Mouse (Mus musculus) limb, embryonic 13.5 days (tissue): Measurements from ENCODE around the gene Lipe. TPM values are rescaled to one million over a fixed set of nuclear protein-coding genes. Genes with fewer than 3 reads are reported as not detected.

Source experiments
- ATAC-seq: fragments of 200-750 bp; cut with Nextera tagmentation; 2 replicates; pipeline ENCODE4 v1.8.0; 2017; ENCODE audit warnings: low read depth, moderate number of reproducible peaks, moderate TSS enrichment; ENCODE audit not compliant: low FRiP score
- H3K27ac ChIP-seq: fragments of 300-500 bp; sonication (generic); 2 replicates; pipeline ENCODE4 v1.5.1; 2015; ENCODE audit warnings: inconsistent platforms, mild to moderate bottlenecking, moderate library complexity
- H3K27me3 ChIP-seq: fragments of 300-500 bp; sonication (generic); 2 replicates; pipeline ENCODE4 v1.6.1; 2015; ENCODE audit warnings: mild to moderate bottlenecking, inconsistent platforms
- H3K36me3 ChIP-seq: fragments of 300-500 bp; sonication (generic); 2 replicates; pipeline ENCODE4 v1.6.1; 2015; ENCODE audit warnings: inconsistent platforms, mild to moderate bottlenecking, moderate library complexity
- H3K4me1 ChIP-seq: fragments of 300-500 bp; sonication (generic); 2 replicates; pipeline ENCODE4 v1.6.1; 2015; ENCODE audit warnings: inconsistent platforms
- H3K4me2 ChIP-seq: fragments of 300-500 bp; sonication (generic); replicated peaks from 2 replicates; pipeline ENCODE4 v1.6.1; 2015; ENCODE audit warnings: inconsistent platforms, mild to moderate bottlenecking, moderate library complexity
- H3K4me3 ChIP-seq: fragments of 300-500 bp; sonication (generic); 2 replicates; pipeline ENCODE4 v1.5.1; 2015; ENCODE audit warnings: moderate library complexity, mild to moderate bottlenecking, inconsistent platforms
- H3K9ac ChIP-seq: fragments of 300-500 bp; sonication (generic); 2 replicates; pipeline ENCODE4 v1.6.1; 2015; ENCODE audit warnings: mild to moderate bottlenecking, inconsistent platforms
- H3K9me3 ChIP-seq: fragments of 300-500 bp; sonication (generic); 2 replicates; pipeline ENCODE4 v1.6.1; 2016; ENCODE audit warnings: inconsistent platforms
- WGBS: fragments of 180-500 bp; shearing (Covaris S2); methylation state at CpG from one replicate; pipeline ENCODE4 v1.1.7; 2015; 5-methylcytosine and 5-hydroxymethylcytosine counted together
- polyA plus RNA-seq: library from polyadenylated mRNA; unstranded; fragments of >200 nt; fragmentation: Nextera tagmentation; extraction: Ambion mirVana; gene quantifications from 2 replicates; pipeline ENCODE4 v1.2.1, GENCODE M21; 2015

The Lipe gene
- polyA plus RNA-seq = 11.5 and 11.8 TPM in 2 replicates

- Histone ChIP-seq H3K36me3 (no peaks in the 10 kb centered on the region), H3K27ac (no peak within 1 kb of the TSS), H3K9ac (no peak within 1 kb of the TSS), H3K4me2 (no peak within 1 kb of the TSS), H3K27me3 (no peaks in the 10 kb centered on the region), H3K4me1 (peaks cover 44% of the 10 kb centered on the region), H3K9me3 (no peaks in the 10 kb centered on the region), H3K4me3 (no peak within 1 kb of the TSS)
- ATAC-seq = no peak
- WGBS = 86% methylated on average over 1 of the region's 1 CpGs
Measured at GRCm38 (mm10) chr7:25398610-25399009, at the start of gene Lipe. TSS of gene Lipe (minus strand) at chr7:25398710.

- no peak for ATAC-seq
- Histone ChIP-seq H3K4me1 (no peaks in the 10 kb centered on the region), H3K4me2 (no peak overlapping the region), H3K9me3 (no peaks in the 10 kb centered on the region), H3K9ac (no peak overlapping the region), H3K27ac (no peak overlapping the region), H3K4me3 (no peak overlapping the region), H3K27me3 (no peaks in the 10 kb centered on the region), H3K36me3 (no peaks in the 10 kb centered on the region)
- 86% methylated on average over 6 of the region's 6 CpGs for WGBS
Measured at GRCm38 (mm10) chr7:25440816-25441153, 42.3 kb upstream of the Lipe start.

GRCm38 (mm10) chr7:25439978-25440815 is 41.7 kb upstream of the Lipe start:
- Histone ChIP-seq H3K4me2 (no peak overlapping the region), H3K27me3 (no peaks in the 10 kb centered on the region), H3K36me3 (no peaks in the 10 kb centered on the region), H3K9me3 (no peaks in the 10 kb centered on the region), H3K4me3 (no peak overlapping the region), H3K9ac (no peak overlapping the region), H3K4me1 (peaks cover 3% of the 10 kb centered on the region; the same call in 1 of the 2 replicates), H3K27ac (no peak overlapping the region)
- WGBS = 84% methylated on average over 9 of the region's 9 CpGs
- ATAC-seq = no peak

GRCm38 (mm10) chr7:25439124-25439822 is 40.8 kb upstream of the Lipe start:
- H3K4me1 ChIP-seq = peaks cover 3% of the 10 kb centered on the region; the same call in 1 of the 2 replicates
- H3K4me2 ChIP-seq = no peak overlapping the region
- H3K36me3 ChIP-seq = no peaks in the 10 kb centered on the region
- ATAC-seq = no peak
- 88% methylated on average over 8 of the region's 8 CpGs for WGBS
- H3K9me3 ChIP-seq = no peaks in the 10 kb centered on the region
- H3K27me3 ChIP-seq = no peaks in the 10 kb centered on the region
- no peak overlapping the region for H3K27ac ChIP-seq
- no peak overlapping the region for H3K4me3 ChIP-seq
- H3K9ac ChIP-seq = no peak overlapping the region

- no peak overlapping the region for H3K4me3 ChIP-seq
- no peak overlapping the region for H3K27ac ChIP-seq
- H3K9me3 ChIP-seq = no peaks in the 10 kb centered on the region
- H3K27me3 ChIP-seq = no peaks in the 10 kb centered on the region
- H3K9ac ChIP-seq = no peak overlapping the region
- peaks cover 8% of the 10 kb centered on the region for H3K4me1 ChIP-seq
- ATAC-seq = no peak
- WGBS = 92% methylated on average over 2 of the region's 2 CpGs
- H3K4me2 ChIP-seq = no peak overlapping the region
- H3K36me3 ChIP-seq = no peaks in the 10 kb centered on the region
Measured at GRCm38 (mm10) chr7:25436704-25437103, 38.2 kb upstream of the Lipe start.

GRCm38 (mm10) chr7:25436226-25436625 is 37.7 kb upstream of the Lipe start:
- ATAC-seq = no peak
- Histone ChIP-seq H3K27me3 (no peaks in the 10 kb centered on the region), H3K9me3 (no peaks in the 10 kb centered on the region), H3K4me1 (peaks cover 8% of the 10 kb centered on the region), H3K9ac (no peak overlapping the region), H3K27ac (no peak overlapping the region), H3K4me2 (no peak overlapping the region), H3K36me3 (no peaks in the 10 kb centered on the region), H3K4me3 (no peak overlapping the region)
- 89% methylated on average over 6 of the region's 6 CpGs for WGBS

GRCm38 (mm10) chr7:25435546-25435851 is 37.0 kb upstream of the Lipe start:
- Histone ChIP-seq H3K4me3 (no peak overlapping the region), H3K27ac (no peak overlapping the region), H3K4me2 (no peak overlapping the region), H3K4me1 (peaks cover 8% of the 10 kb centered on the region), H3K9ac (no peak overlapping the region), H3K36me3 (no peaks in the 10 kb centered on the region), H3K9me3 (no peaks in the 10 kb centered on the region), H3K27me3 (no peaks in the 10 kb centered on the region)
- no peak for ATAC-seq
- WGBS = 82% methylated on average over 2 of the region's 2 CpGs

GRCm38 (mm10) chr7:25434654-25435545 is 36.4 kb upstream of the Lipe start:
- no peak for ATAC-seq
- Histone ChIP-seq H3K9ac (no peak overlapping the region), H3K27ac (no peak overlapping the region), H3K4me3 (no peak overlapping the region), H3K4me1 (peaks cover 8% of the 10 kb centered on the region), H3K36me3 (no peaks in the 10 kb centered on the region), H3K27me3 (no peaks in the 10 kb centered on the region), H3K4me2 (no peak overlapping the region), H3K9me3 (no peaks in the 10 kb centered on the region)
- WGBS = 89% methylated on average over 10 of the region's 10 CpGs

- Histone ChIP-seq H3K4me2 (no peak overlapping the region), H3K4me1 (peaks cover 8% of the 10 kb centered on the region), H3K36me3 (no peaks in the 10 kb centered on the region), H3K4me3 (no peak overlapping the region), H3K9ac (no peak overlapping the region), H3K9me3 (no peaks in the 10 kb centered on the region), H3K27ac (no peak overlapping the region), H3K27me3 (no peaks in the 10 kb centered on the region)
- ATAC-seq = no peak
- WGBS = 92% methylated on average over 9 of the region's 9 CpGs
Measured at GRCm38 (mm10) chr7:25433781-25434560, 35.5 kb upstream of the Lipe start.

GRCm38 (mm10) chr7:25433007-25433541 is 34.6 kb upstream of the Lipe start:
- Histone ChIP-seq H3K9ac (no peak overlapping the region), H3K27ac (no peak overlapping the region), H3K4me3 (no peak overlapping the region), H3K27me3 (no peaks in the 10 kb centered on the region), H3K36me3 (no peaks in the 10 kb centered on the region), H3K4me1 (peaks cover 8% of the 10 kb centered on the region), H3K4me2 (no peak overlapping the region), H3K9me3 (no peaks in the 10 kb centered on the region)
- WGBS = 16% methylated on average over 5 of the region's 5 CpGs
- no peak for ATAC-seq

GRCm38 (mm10) chr7:25432381-25432780 is 33.9 kb upstream of the Lipe start:
- no peak for ATAC-seq
- no peaks in the 10 kb centered on the region for H3K27me3 ChIP-seq
- no peak overlapping the region for H3K9ac ChIP-seq
- H3K4me3 ChIP-seq = no peak overlapping the region
- no peaks in the 10 kb centered on the region for H3K36me3 ChIP-seq
- H3K4me2 ChIP-seq = no peak overlapping the region
- no peak overlapping the region for H3K27ac ChIP-seq
- WGBS = 87% methylated on average over 6 of the region's 6 CpGs
- peaks cover 8% of the 10 kb centered on the region for H3K4me1 ChIP-seq
- no peaks in the 10 kb centered on the region for H3K9me3 ChIP-seq
